In the genomic region with DNA sequence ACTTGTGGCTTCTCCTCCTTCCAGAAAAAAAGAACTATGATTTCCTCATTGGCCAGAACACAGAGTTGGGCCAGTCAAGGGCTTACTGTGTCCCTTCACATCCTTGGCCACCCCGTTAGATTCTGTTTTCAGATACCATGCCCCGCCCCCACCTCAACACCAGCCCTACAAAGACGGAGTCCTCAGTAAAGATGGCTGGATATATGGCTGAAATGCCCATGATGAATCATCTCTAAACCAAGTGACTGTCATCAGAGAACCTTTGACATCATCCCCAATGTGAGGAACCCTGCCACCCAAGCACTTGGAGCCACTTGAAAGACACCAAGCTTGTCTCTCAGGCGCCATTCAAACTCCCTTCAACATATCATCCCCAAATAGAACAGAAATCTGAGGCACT, we compare ENCODE assay signal across 18 mouse cellular contexts.
"Had no signal": no experiment of that assay in that cellular context is flagged by ENCODE, and none has a peak within 500 bp of the region (broad histone marks: within the 10 kb centered on the region; RNA-seq: fewer than 3 reads in every experiment).

No protein-coding gene starts in this region.

- H3K27me3 ChIP-seq: lung, embryonic 15.5 days; stomach, embryonic 15.5 days had no signal

- H3K36me3 ChIP-seq: lung, embryonic 15.5 days; midbrain, embryonic 12.5 days; neural tube, embryonic 12.5 days; stomach, embryonic 15.5 days had no signal

- ATAC-seq: lung, postnatal 0 days; midbrain, embryonic 16.5 days had no signal

- DNase-seq: lung, adult 18-20 months; lung, postnatal 14 days; lung, postnatal 36 days; midbrain, embryonic 14.5 days; right cerebral cortex, postnatal 14 days; thymus, adult 2 months; thymus, postnatal 25 days; thymus, postnatal 4 days had no signal

- H3K9ac ChIP-seq: liver, embryonic 14.5 days; lung, embryonic 15.5 days; midbrain, embryonic 12.5 days; neural tube, embryonic 12.5 days; stomach, embryonic 15.5 days had no signal

- H3K27ac ChIP-seq: liver, embryonic 14.5 days; lung, embryonic 15.5 days; macrophage; midbrain, embryonic 12.5 days; neural tube, embryonic 12.5 days; stomach, embryonic 15.5 days; stomach, postnatal 0 days had no signal

- H3K9me3 ChIP-seq: lung, embryonic 15.5 days; megakaryocyte, embryonic 14.5 days; midbrain, embryonic 12.5 days; neural tube, embryonic 12.5 days; stomach, embryonic 15.5 days had no signal

- H3K4me1 ChIP-seq: stomach, embryonic 15.5 days had no signal

- H3K4me3 ChIP-seq: megakaryocyte, embryonic 14.5 days; midbrain, embryonic 12.5 days; neural tube, embryonic 12.5 days; stomach, embryonic 15.5 days had no signal
